Mouse (Mus musculus) retina, postnatal 1 day (tissue): ENCODE results near the gene Ccdc38.
A peak's percentile ranks its signal among the peaks of the same experiment; 100 is the strongest.

Experiments
- DNase-seq: peaks from one replicate; pipeline ENCODE4 v3.0.0-alpha.2; 2012

The Ccdc38 gene

GRCm38 (mm10) chr10:93611419-93612007 lies 71.1 kb downstream of the Ccdc38 start:
- peak; percentile 70 for DNase-seq

GRCm38 (mm10) chr10:93614850-93615249 lies 74.4 kb downstream of the Ccdc38 start:
- no peak for DNase-seq

- no peak for DNase-seq
Observed at GRCm38 (mm10) chr10:93620438-93621179, 80.2 kb downstream of the Ccdc38 start.

GRCm38 (mm10) chr10:93623725-93624124 lies 83.3 kb downstream of the Ccdc38 start:
- no peak for DNase-seq

- no peak for DNase-seq
Observed at GRCm38 (mm10) chr10:93624151-93624550, 83.7 kb downstream of the Ccdc38 start.

- DNase-seq = no peak
Observed at GRCm38 (mm10) chr10:93630310-93630709, 89.9 kb downstream of the Ccdc38 start.

GRCm38 (mm10) chr10:93632086-93632485 lies 91.7 kb downstream of the Ccdc38 start:
- DNase-seq = no peak

GRCm38 (mm10) chr10:93633563-93633962 lies 93.1 kb downstream of the Ccdc38 start:
- no peak for DNase-seq
